Mouse (Mus musculus) MEL (cell line): ENCODE results near the gene Cd101. TPM values are rescaled to one million over a fixed set of nuclear protein-coding genes. Genes with fewer than 3 reads are reported as not detected.

Experiments used
- DNase-seq: peaks from one replicate; pipeline ENCODE4 v3.0.0; 2011; ENCODE audit warnings: low read depth, low spot score
- H3K27ac ChIP-seq: 2 replicates; pipeline ENCODE4 v1.5.1; 2012; ENCODE audit warnings: low read depth, mild to moderate bottlenecking, control low read depth, low read length, moderate library complexity; ENCODE audit not compliant: control insufficient read depth
- H3K27me3 ChIP-seq, 2 experiments: fragments of 150-350 bp in 1 of 2; sonication (generic) in 1 of 2; 2 replicates each; pipeline ENCODE4 v1.6.1; 2012; ENCODE audit warnings: low read length in 2 of 2, mild to moderate bottlenecking in 2 of 2, improper control_type of control experiment in 1 of 2, moderate library complexity in 1 of 2; ENCODE audit not compliant: insufficient read depth in 2 of 2, control insufficient read depth in 1 of 2
- H3K36me3 ChIP-seq, 2 experiments: 2 replicates each; pipeline ENCODE4 v1.6.1; 2012 to 2014; ENCODE audit warnings: low read length in 2 of 2, improper control_type of control experiment in 1 of 2, inconsistent platforms in 1 of 2, mild to moderate bottlenecking in 1 of 2; ENCODE audit not compliant: insufficient read depth in 2 of 2, control insufficient read depth in 1 of 2
- H3K4me1 ChIP-seq, 2 experiments: fragments of 150-350 bp in 1 of 2; sonication (generic) in 1 of 2; 2 replicates each; pipeline ENCODE4 v1.6.1; 2012; ENCODE audit warnings: low read length in 2 of 2, improper control_type of control experiment in 1 of 2, mild to moderate bottlenecking in 1 of 2; ENCODE audit not compliant: insufficient read depth in 2 of 2, control insufficient read depth in 1 of 2
- H3K4me3 ChIP-seq, 2 experiments: fragments of 150-350 bp in 1 of 2; sonication (generic) in 1 of 2; 2 replicates each; pipeline ENCODE4 v1.5.1; 2012; ENCODE audit warnings: low read depth in 2 of 2, low read length in 2 of 2, mild to moderate bottlenecking in 2 of 2, moderate library complexity in 2 of 2, control low read depth in 1 of 2, improper control_type of control experiment in 1 of 2; ENCODE audit not compliant: control insufficient read depth in 1 of 2, insufficient read depth in 1 of 2
- H3K79me2 ChIP-seq: 2 replicates; pipeline ENCODE4 v1.6.1; 2012; ENCODE audit warnings: mild to moderate bottlenecking, low read length, moderate library complexity; ENCODE audit not compliant: control insufficient read depth, poor library complexity, insufficient read depth
- H3K9ac ChIP-seq: 2 replicates; pipeline ENCODE4 v1.6.1; 2012; ENCODE audit warnings: low read depth, mild to moderate bottlenecking, control low read depth, low read length, moderate library complexity; ENCODE audit not compliant: control insufficient read depth, poor library complexity, severe bottlenecking
- H3K9me3 ChIP-seq: fragments of 150-350 bp; sonication (generic); replicated peaks from 2 replicates; pipeline ENCODE4 v1.6.1; 2012; ENCODE audit warnings: mild to moderate bottlenecking, low read length, improper control_type of control experiment, moderate library complexity; ENCODE audit not compliant: insufficient read depth
- BHLHE40 ChIP-seq: IDR thresholded peaks from 2 replicates; pipeline ENCODE4 v1.6.1; 2012; ENCODE audit warnings: low read depth, mild to moderate bottlenecking, inconsistent platforms, low read length, improper control_type of control experiment, borderline replicate concordance
- CHD1 ChIP-seq: IDR thresholded peaks from 2 replicates; pipeline ENCODE4 v1.6.1; 2012; ENCODE audit warnings: low read depth, mild to moderate bottlenecking, inconsistent platforms, low read length, improper control_type of control experiment
- CTCF ChIP-seq, 3 experiments: IDR thresholded peaks in 2 of 3; conservative IDR thresholded peaks in 1 of 3; 2 replicates each; pipeline ENCODE4 v1.5.1; 2011 to 2012; ENCODE audit warnings: low read length in 3 of 3, low read depth in 2 of 3, mild to moderate bottlenecking in 2 of 3, improper control_type of control experiment in 1 of 3, inconsistent platforms in 1 of 3, mixed read lengths in 1 of 3, moderate library complexity in 1 of 3; ENCODE audit not compliant: control insufficient read depth in 1 of 3, insufficient read depth in 1 of 3, poor library complexity in 1 of 3, severe bottlenecking in 1 of 3
- ELF1 ChIP-seq: IDR thresholded peaks from 2 replicates; pipeline ENCODE4 v1.6.1; 2014; ENCODE audit warnings: low read depth, mild to moderate bottlenecking, inconsistent platforms, low read length, improper control_type of control experiment, moderate library complexity
- GABPA ChIP-seq: IDR thresholded peaks from 2 replicates; pipeline ENCODE4 v1.6.1; 2012; ENCODE audit warnings: low read depth, mild to moderate bottlenecking, inconsistent platforms, low read length, improper control_type of control experiment, moderate library complexity
- JUND ChIP-seq: IDR thresholded peaks from 2 replicates; pipeline ENCODE4 v1.6.1; 2011; ENCODE audit warnings: low read depth, mild to moderate bottlenecking, improper control_type of control experiment, low read length
- MAZ ChIP-seq: IDR thresholded peaks from 2 replicates; pipeline ENCODE4 v1.6.1; 2012; ENCODE audit warnings: low read depth, mild to moderate bottlenecking, inconsistent platforms, low read length, improper control_type of control experiment
- MXI1 ChIP-seq: IDR thresholded peaks from 2 replicates; pipeline ENCODE4 v1.6.1; 2011; ENCODE audit warnings: mild to moderate bottlenecking, low read depth, low read length, improper control_type of control experiment
- MYB ChIP-seq: IDR thresholded peaks from 2 replicates; pipeline ENCODE4 v1.6.1; 2011; ENCODE audit warnings: mild to moderate bottlenecking, low read depth, low read length, improper control_type of control experiment
- NELFE ChIP-seq: IDR thresholded peaks from 2 replicates; pipeline ENCODE4 v1.6.1; 2011; ENCODE audit warnings: low read depth, low read length, improper control_type of control experiment
- NRF1 ChIP-seq: IDR thresholded peaks from 2 replicates; pipeline ENCODE4 v1.6.1; 2014; ENCODE audit warnings: low read depth, mild to moderate bottlenecking, inconsistent platforms, low read length, improper control_type of control experiment, moderate library complexity; ENCODE audit not compliant: poor library complexity, insufficient read depth, severe bottlenecking
- POLR2AphosphoS2 ChIP-seq: IDR thresholded peaks from 2 replicates; pipeline ENCODE4 v1.6.1; 2011; ENCODE audit warnings: low read length, improper control_type of control experiment
- POLR2AphosphoS5 ChIP-seq: IDR thresholded peaks from 2 replicates; pipeline ENCODE4 v1.6.1; 2012; ENCODE audit warnings: low read depth, borderline replicate concordance, mild to moderate bottlenecking, inconsistent platforms, low read length, moderate library complexity, mixed read lengths
- RCOR1 ChIP-seq: IDR thresholded peaks from 2 replicates; pipeline ENCODE4 v1.6.1; 2012; ENCODE audit warnings: low read depth, mild to moderate bottlenecking, inconsistent platforms, low read length, improper control_type of control experiment
- SIN3A ChIP-seq: IDR thresholded peaks from 2 replicates; pipeline ENCODE4 v1.6.1; 2012; ENCODE audit warnings: low read length, improper control_type of control experiment, inconsistent platforms
- TCF12 ChIP-seq: IDR thresholded peaks from 2 replicates; pipeline ENCODE4 v1.6.1; 2014; ENCODE audit warnings: low read depth, mild to moderate bottlenecking, inconsistent platforms, low read length, improper control_type of control experiment, moderate library complexity
- USF1 ChIP-seq: IDR thresholded peaks from 2 replicates; pipeline ENCODE4 v1.6.1; 2014; ENCODE audit warnings: low read depth, mild to moderate bottlenecking, inconsistent platforms, low read length, improper control_type of control experiment, moderate library complexity
- USF2 ChIP-seq, 2 experiments: IDR thresholded peaks; 2 replicates each; pipeline ENCODE4 v1.6.1; 2011 to 2012; ENCODE audit warnings: improper control_type of control experiment in 2 of 2, low read length in 2 of 2, borderline replicate concordance in 1 of 2, inconsistent platforms in 1 of 2, low read depth in 1 of 2, mild to moderate bottlenecking in 1 of 2; ENCODE audit not compliant: insufficient read depth in 1 of 2
- ZMIZ1 ChIP-seq: IDR thresholded peaks from 2 replicates; pipeline ENCODE4 v1.6.1; 2012; ENCODE audit warnings: low read depth, mild to moderate bottlenecking, inconsistent platforms, low read length, improper control_type of control experiment, moderate library complexity
- ZNF384 ChIP-seq: IDR thresholded peaks from 2 replicates; pipeline ENCODE4 v1.6.1; 2012; ENCODE audit warnings: low read depth, mild to moderate bottlenecking, inconsistent platforms, low read length, improper control_type of control experiment
- polyA plus RNA-seq, 2 experiments: library from polyadenylated mRNA; stranded (reverse) in 1 of 2; unstranded in 1 of 2; fragments of >175 nt in 1 of 2; fragments of >200 nt in 1 of 2; gene quantifications; 2 replicates each; pipeline versions ENCODE4 v1.2.1 to v1.2.4; 2012; ENCODE audit warnings: low replicate concordance in 2 of 2, low read depth in 1 of 2; ENCODE audit not compliant: insufficient read length in 2 of 2, insufficient read depth in 1 of 2, missing spikeins in 1 of 2
- total RNA-seq: library from RNA; depleted of rRNA; stranded (reverse); fragments of 300-350 nt; gene quantifications from 2 replicates; pipeline ENCODE4 v1.2.3, GENCODE M21; 2012

Cd101 gene
- total and polyA plus RNA-seq, 3 experiments = not detected

DNA sequence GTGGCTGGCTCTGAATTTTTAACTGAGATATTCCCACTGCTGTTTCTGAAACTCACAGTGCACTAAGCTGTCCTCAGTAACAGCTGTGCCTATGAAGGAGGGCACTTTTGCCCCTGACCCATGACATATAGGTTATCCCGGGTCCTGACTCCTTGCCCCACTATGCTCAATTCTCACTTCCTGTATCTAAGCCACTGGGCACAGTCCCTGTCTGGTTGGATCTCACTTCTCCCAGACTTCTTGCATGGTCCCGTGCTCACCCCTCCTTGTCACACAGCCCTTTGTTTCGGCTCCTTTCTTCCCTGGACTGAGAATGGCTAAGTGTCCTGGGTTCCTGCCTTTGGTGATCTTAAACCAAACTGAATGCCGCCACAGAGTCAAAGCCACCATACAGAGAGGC, 35.1 kb downstream of the Cd101 start:
- Histone ChIP-seq H3K9me3 (no peaks in the 10 kb centered on the region), H3K4me1 (no peaks in the 10 kb centered on the region), H3K9ac (no peak overlapping the region), H3K27me3 (0 out of 4 replicates have a peak, but pooled peaks cover 0 to 2% of the 10 kb centered on the region in 2 experiments), H3K4me3 (no peak overlapping the region), H3K36me3 (no peaks in the 10 kb centered on the region), H3K79me2 (no peaks in the 10 kb centered on the region), H3K27ac (no peak overlapping the region)
- TF ChIP-seq POLR2AphosphoS5 (no peak), CTCF (IDR thresholded peaks at IDR 0.05 in 2 of 3, conservative IDR thresholded peaks at IDR 0.05 in 1 of 3; ENCODE audit: control insufficient read depth in 1 of 3, insufficient read depth in 1 of 3, low read depth in 2 of 3, low read length in 3 of 3, poor library complexity in 1 of 3, severe bottlenecking in 1 of 3) (no peak), TCF12 (no peak), NELFE (no peak), MXI1 (no peak), GABPA (no peak), MYB (no peak), ELF1 (no peak), ZNF384 (no peak), USF2 (IDR thresholded peaks at IDR 0.05; ENCODE audit: borderline replicate concordance in 1 of 2, insufficient read depth in 1 of 2, low read depth in 1 of 2, low read length in 2 of 2) (no peak), RCOR1 (no peak)
- no peak for DNase-seq

DNA sequence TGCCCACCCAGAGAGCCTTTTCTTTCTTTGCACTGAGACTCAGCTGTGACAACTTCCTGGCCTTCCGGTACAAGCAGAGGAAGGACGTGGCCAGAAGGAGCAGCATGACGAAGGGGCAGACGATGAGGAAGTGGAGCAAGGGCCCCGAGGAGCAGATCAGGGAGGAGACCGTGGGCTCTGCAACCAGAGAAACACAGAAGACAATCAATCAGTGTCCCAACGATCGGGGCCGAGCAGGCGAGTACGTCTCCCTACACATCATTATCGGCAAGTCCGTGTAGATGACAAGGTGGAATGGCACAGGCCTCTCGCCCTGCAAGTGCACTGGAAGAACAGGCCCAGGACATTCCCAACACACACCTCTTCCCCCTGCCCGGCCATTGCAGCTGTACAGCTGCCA, 35.6 kb downstream of the Cd101 start:
- DNase-seq = no peak
- no peaks in the 10 kb centered on the region for H3K79me2 ChIP-seq
- no peak overlapping the region for H3K4me3 ChIP-seq

More for the DNA sequence above, 35.6 kb downstream of the Cd101 start:
- Histone ChIP-seq H3K4me1 (no peaks in the 10 kb centered on the region), H3K36me3 (no peaks in the 10 kb centered on the region), H3K27me3 (0 out of 4 replicates have a peak, but pooled peaks cover 0 to 3% of the 10 kb centered on the region in 2 experiments), H3K9ac (no peak overlapping the region), H3K9me3 (no peaks in the 10 kb centered on the region), H3K27ac (no peak overlapping the region)
- no peak for TF ChIP-seq ZMIZ1
- TF ChIP-seq ZNF384 = no peak
- TF ChIP-seq BHLHE40 = no peak
- TF ChIP-seq JUND = no peak
- TF ChIP-seq SIN3A = no peak
- TF ChIP-seq USF2 (IDR thresholded peaks at IDR 0.05; ENCODE audit: borderline replicate concordance in 1 of 2, insufficient read depth in 1 of 2, low read depth in 1 of 2, low read length in 2 of 2) = no peak
- no peak for TF ChIP-seq POLR2AphosphoS2
- no peak for TF ChIP-seq USF1
- TF ChIP-seq CHD1 = no peak
- no peak for TF ChIP-seq MAZ
- TF ChIP-seq NRF1 = no peak
- TF ChIP-seq POLR2AphosphoS5 = no peak
